Mouse (Mus musculus) cerebellum, adult (tissue): ENCODE measurements around the gene Celf1.
A peak's percentile ranks its signal among the peaks of the same experiment; 100 is the strongest.

Source experiments
- ATAC-seq: cut with Nextera tagmentation; 2 replicates; pipeline ENCODE4 v1.9.2; 2017; ENCODE audit warnings: mild to moderate bottlenecking, moderate library complexity, mixed read lengths; ENCODE audit not compliant: insufficient number of reproducible peaks, low FRiP score, low TSS enrichment

Celf1 gene

GRCm38 (mm10) chr2:90938362-90938761 is 1.8 kb upstream of the Celf1 start:
- no peak for ATAC-seq

GRCm38 (mm10) chr2:90939750-90940149 is 432 bp upstream of the Celf1 start:
- ATAC-seq: 0 out of 2 replicates have a peak, but pooled peaks have one; percentile 17

GRCm38 (mm10) chr2:90941744-90942143 is 1.6 kb downstream of the Celf1 start:
- ATAC-seq: no peak

GRCm38 (mm10) chr2:90950149-90950548 is 10.0 kb downstream of the Celf1 start:
- ATAC-seq: no peak

GRCm38 (mm10) chr2:90950582-90951194 is 10.5 kb downstream of the Celf1 start:
- ATAC-seq: no peak

GRCm38 (mm10) chr2:90953461-90953860 is 13.3 kb downstream of the Celf1 start:
- no peak for ATAC-seq

GRCm38 (mm10) chr2:90956053-90956452 is 15.9 kb downstream of the Celf1 start:
- ATAC-seq: no peak

GRCm38 (mm10) chr2:90958856-90959255 is 18.7 kb downstream of the Celf1 start:
- ATAC-seq: no peak

GRCm38 (mm10) chr2:90960012-90960411 is 19.8 kb downstream of the Celf1 start:
- no peak for ATAC-seq

GRCm38 (mm10) chr2:90963304-90963703 is 23.1 kb downstream of the Celf1 start:
- ATAC-seq: no peak

- ATAC-seq: peak; percentile 85
These were observed 24.8 kb downstream of the Celf1 start for GRCm38 (mm10) chr2:90964811-90965465.

- no peak for ATAC-seq
These were observed 25.4 kb downstream of the Celf1 start for GRCm38 (mm10) chr2:90965466-90966080.

- ATAC-seq: peak; percentile 95; the same call in 1 of the 2 replicates
These were observed 30.4 kb downstream of the Celf1 start for GRCm38 (mm10) chr2:90970606-90971005.

- ATAC-seq: no peak
These were observed 33.9 kb downstream of the Celf1 start for GRCm38 (mm10) chr2:90974101-90974500.

GRCm38 (mm10) chr2:90975181-90975835 is 35.1 kb downstream of the Celf1 start:
- ATAC-seq: no peak

- ATAC-seq: no peak
These were observed 36.4 kb downstream of the Celf1 start for GRCm38 (mm10) chr2:90976590-90976989.

- ATAC-seq: peak; percentile 85
These were observed 37.1 kb downstream of the Celf1 start for GRCm38 (mm10) chr2:90977291-90977690.

GRCm38 (mm10) chr2:90986055-90986454 is 45.9 kb downstream of the Celf1 start:
- no peak for ATAC-seq

GRCm38 (mm10) chr2:91008536-91008935 is 68.4 kb downstream of the Celf1 start:
- no peak for ATAC-seq

- no peak for ATAC-seq
These were observed 73.7 kb downstream of the Celf1 start for GRCm38 (mm10) chr2:91013881-91014280.

- ATAC-seq: peak; percentile 81
These were observed 75.2 kb downstream of the Celf1 start for GRCm38 (mm10) chr2:91015386-91015785.
